Mouse (Mus musculus) ES-E14 (cell line): ENCODE data around the gene Trim63.

Source experiments
- CHD2 ChIP-seq: IDR thresholded peaks from 2 replicates; pipeline ENCODE4 v1.6.1; 2014; ENCODE audit warnings: mild to moderate bottlenecking, low read depth, low read length, inconsistent platforms
- HCFC1 ChIP-seq: IDR thresholded peaks from 2 replicates; pipeline ENCODE4 v1.6.1; 2012; ENCODE audit warnings: low read length, inconsistent platforms, borderline replicate concordance; ENCODE audit not compliant: insufficient read depth
- MAFK ChIP-seq: IDR thresholded peaks from 2 replicates; pipeline ENCODE4 v1.6.1; 2014; ENCODE audit warnings: mild to moderate bottlenecking, low read depth, low read length, inconsistent platforms; ENCODE audit not compliant: insufficient read depth
- ZNF384 ChIP-seq: IDR thresholded peaks from 2 replicates; pipeline ENCODE4 v1.6.1; 2012; ENCODE audit warnings: low read depth, low read length, inconsistent platforms

DNA sequence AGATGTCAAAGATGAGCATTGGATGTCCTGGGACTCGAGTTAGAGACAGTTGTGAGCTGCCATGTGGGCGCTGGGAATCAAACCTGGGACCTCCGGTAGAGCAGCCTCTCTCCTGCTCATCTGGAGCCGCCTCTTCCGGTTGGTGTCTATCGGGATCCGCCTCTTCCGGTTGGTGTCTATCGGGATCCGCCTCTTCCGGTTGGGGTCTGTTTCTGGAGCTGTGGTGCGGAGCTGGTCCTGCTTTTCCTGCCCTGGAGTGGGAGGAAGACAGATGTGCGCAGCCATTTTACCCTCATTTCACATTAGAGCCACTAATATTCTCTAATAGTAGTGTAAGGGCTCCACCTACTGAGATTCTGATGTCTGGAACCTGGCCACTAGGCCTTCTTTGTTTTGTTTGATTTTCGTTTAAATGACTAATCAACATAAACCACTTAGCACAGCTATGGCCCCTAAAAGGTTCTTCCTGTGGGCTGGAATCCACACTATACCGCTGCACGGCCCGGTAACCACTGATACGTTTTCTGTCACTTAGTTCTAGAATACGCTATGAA, 46.7 kb upstream of the Trim63 start:
- TF ChIP-seq MAFK = no peak
- no peak for TF ChIP-seq ZNF384
- no peak for TF ChIP-seq CHD2
- no peak; the same call in 1 of the 2 replicates for TF ChIP-seq HCFC1
